Mouse (Mus musculus) common myeloid progenitor, adult 5-6 weeks (primary cell): ENCODE data around the gene Olfr495. TPM values are rescaled to one million over a fixed set of nuclear protein-coding genes. Genes with fewer than 3 reads are reported as not detected.

Experiments used
- ATAC-seq: replicated peaks from 2 replicates; pipeline ENCODE4 v1.8.0; 2016; ENCODE audit warnings: low read depth, mild to moderate bottlenecking, moderate TSS enrichment, inconsistent platforms; ENCODE audit not compliant: poor library complexity, severe bottlenecking
- total RNA-seq: library from RNA; stranded (forward); fragments of 200-1000, 187-1606 nt; gene quantifications from 2 replicates; pipeline ENCODE4 v1.2.3, GENCODE M21; 2017

Gene Olfr495
- not detected in 2 replicates for total RNA-seq

DNA sequence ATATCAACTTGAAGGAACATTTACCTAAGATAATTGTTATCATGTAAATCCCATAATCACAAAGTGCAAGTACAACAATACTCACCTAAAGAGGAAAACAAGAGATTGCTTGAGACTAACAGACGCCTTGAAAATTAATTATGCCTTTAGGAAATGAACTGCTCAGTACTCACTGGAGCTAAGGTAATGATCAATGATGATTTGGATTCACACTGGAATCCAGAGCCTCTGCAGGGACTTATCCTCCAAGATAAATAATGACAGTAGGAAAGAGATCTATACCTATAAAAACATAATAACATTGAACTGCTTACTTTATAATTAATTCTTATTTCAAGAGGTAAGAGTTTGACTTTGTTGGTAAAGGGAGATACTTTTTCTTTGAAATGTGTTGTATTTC lies at the start of gene Olfr495:
Gene Olfr495, plus strand, starts transcription at position 301 of the 400 bp plus-strand sequence.
- no peak for ATAC-seq

GRCm38 (mm10) chr7:108346879-108347278 lies 46.1 kb upstream of the Olfr495 start, which contains the start of gene Olfr493:
Gene Olfr493 (minus strand): TSS chr7:108346979.
- no peak for ATAC-seq

- no peak for ATAC-seq
Measured at GRCm38 (mm10) chr7:108365035-108365434, 27.9 kb upstream of the Olfr495 start, which contains the start of gene Olfr494. Gene Olfr494 (plus strand): TSS chr7:108365335.

DNA sequence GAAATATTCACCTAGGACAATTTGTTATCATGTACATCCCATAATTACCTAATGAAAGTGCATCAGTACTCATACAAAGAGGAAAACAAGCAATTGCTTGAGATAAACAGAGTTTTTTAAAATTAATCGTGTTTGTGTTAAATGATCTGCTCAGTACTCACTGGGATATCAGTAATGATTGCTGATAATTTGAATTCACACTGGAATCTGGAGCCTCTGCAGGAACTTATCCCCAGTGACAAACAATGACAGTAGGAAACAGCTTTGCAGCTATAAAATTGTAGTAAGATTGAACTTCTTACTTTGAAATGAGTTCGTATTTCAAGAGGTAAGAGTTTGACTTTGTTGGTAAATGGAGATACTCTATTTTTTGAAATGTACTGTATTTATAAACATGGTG lies 27.2 kb downstream of the Olfr495 start, which contains the start of gene Olfr497:
Gene Olfr497, plus strand, starts transcription at position 301 of the 400 bp plus-strand sequence.
- ATAC-seq = no peak

Other genes starting within 250 kb of the Olfr495 start
- not detected in 2 replicates for gene Olfr485, start 233.3 kb upstream of the Olfr495 start, total RNA-seq
- gene Olfr486, start 220.4 kb upstream of the Olfr495 start, total RNA-seq = not detected in 2 replicates
- not detected in 2 replicates for gene Olfr487, start 178.5 kb upstream of the Olfr495 start, total RNA-seq
- not detected in 2 replicates for gene Olfr488, start 134.8 kb upstream of the Olfr495 start, total RNA-seq
- gene Olfr490, start 104.2 kb upstream of the Olfr495 start, total RNA-seq = not detected in 2 replicates
- not detected in 2 replicates for gene Olfr491, start 79.7 kb upstream of the Olfr495 start, total RNA-seq
- gene Olfr492, start 69.5 kb upstream of the Olfr495 start, total RNA-seq = not detected in 2 replicates
- not detected in 2 replicates for gene Olfr493, start 46.2 kb upstream of the Olfr495 start, total RNA-seq
- not detected in 2 replicates for gene Olfr494, start 27.8 kb upstream of the Olfr495 start, total RNA-seq
- gene Olfr497, start 27.3 kb downstream of the Olfr495 start, total RNA-seq = not detected in 2 replicates
- not detected in 2 replicates for gene Olfr498, start 72.2 kb downstream of the Olfr495 start, total RNA-seq
- gene Olfr502, start 131.9 kb downstream of the Olfr495 start, total RNA-seq = not detected in 2 replicates
- not detected in 2 replicates for gene Olfr503, start 151.4 kb downstream of the Olfr495 start, total RNA-seq
- gene Olfr504, start 172.6 kb downstream of the Olfr495 start, total RNA-seq = not detected in 2 replicates
- gene Olfr506, start 217.6 kb downstream of the Olfr495 start, total RNA-seq = not detected in 2 replicates
- gene Olfr507, start 228.6 kb downstream of the Olfr495 start, total RNA-seq = not detected in 2 replicates
- not detected in 2 replicates for gene Olfr508, start 236.8 kb downstream of the Olfr495 start, total RNA-seq